Comparison of ENCODE assay signal across 1 mouse cellular context in the genomic region with DNA sequence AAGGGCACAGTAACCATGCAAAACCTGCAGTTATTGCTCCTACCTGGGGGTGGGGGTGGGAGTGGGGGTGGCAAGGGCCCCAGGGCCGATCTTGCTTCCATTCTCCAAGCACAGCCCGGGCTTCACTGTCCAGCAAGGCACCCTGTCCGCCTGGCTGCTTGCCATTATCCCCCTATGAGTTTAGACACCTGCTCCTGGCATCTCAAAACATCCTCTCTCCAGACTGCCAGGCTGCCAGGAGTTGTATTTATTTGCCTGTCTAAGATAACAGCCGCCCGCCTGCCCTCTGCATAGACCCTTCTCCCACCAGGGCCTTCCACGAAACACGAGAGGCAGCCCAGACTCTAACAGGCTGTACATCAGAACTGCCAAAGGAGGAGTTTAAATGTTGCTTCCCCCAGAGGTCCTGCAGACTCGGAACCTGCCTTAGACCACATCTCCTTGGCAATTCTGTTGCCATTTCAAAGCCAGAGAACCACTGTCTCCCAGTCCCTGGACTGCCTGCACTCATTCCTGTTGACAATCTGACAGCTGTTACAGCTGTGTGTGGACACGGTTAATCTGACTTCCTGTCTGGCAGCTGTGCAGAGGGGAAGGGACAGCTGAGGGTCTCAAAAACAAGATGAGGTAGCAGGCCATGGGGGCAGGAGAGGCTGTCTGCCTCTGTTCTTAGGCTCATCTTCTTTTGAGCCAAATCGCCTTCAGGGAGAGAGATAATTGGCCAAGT.
TF ChIP-seq lines count a peak whose summit lies in the region.

No protein-coding gene starts in this region.

TF ChIP-seq in myocyte, 11 proteins besides CTCF, POLR2A, EP300 and RAD21:
- TF ChIP-seq TCF3 (IDR thresholded peaks at IDR 0.05; ENCODE audit: insufficient read length, low read depth) (peak; percentile 26), MYOG (IDR thresholded peaks at IDR 0.05; ENCODE audit: control insufficient read depth in 1 of 3, insufficient read depth in 1 of 3, insufficient read length in 2 of 3, low read depth in 2 of 3) (peak in 2 of 3 experiments; percentile 33 to 60), USF1 (IDR thresholded peaks at IDR 0.05; ENCODE audit: low read depth) (no peak), MYOD1 (IDR thresholded peaks at IDR 0.05; ENCODE audit: control insufficient read depth in 1 of 3, insufficient read length in 2 of 3, low read depth in 2 of 3) (peak in 2 of 3 experiments; percentile 71 to 92)
